Mouse (Mus musculus): ENCODE measurements around the gene Cep135.

DNA sequence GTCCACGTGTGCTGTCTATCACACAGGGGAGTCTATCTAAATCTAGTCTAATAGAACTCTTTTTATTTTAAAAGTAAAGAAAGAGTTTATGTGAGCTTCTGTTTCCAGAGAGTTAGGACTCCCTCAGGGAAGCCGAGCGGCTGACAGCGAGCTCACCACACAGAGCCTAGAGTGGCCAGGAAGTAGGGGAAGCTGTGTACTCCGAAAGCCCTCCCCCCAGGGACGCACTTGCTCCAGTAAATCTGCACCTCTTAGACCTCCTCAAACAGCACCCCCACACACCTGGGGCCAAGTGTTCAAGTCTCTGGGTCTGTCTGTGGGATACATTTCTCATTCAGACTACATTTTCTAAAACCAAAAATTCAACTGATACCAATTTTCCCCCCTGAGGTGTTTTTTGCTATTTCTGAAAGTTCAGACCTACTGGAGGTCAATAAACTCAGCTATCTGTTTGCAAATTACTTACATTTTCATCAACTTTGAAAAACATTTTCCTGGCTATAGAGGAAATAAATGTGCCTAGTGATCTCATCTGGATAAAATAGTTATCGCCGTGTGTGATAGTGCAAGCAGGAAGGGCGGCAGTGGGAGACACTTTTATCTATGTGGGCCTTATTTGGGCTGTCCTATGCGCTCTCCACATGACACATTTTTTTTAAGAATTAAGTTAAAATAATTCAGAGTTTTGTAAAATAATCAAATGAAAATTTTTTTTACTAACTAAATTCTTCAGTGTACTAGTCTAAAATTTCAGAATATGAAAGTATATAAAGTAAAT, 56.8 kb downstream of the Cep135 start:
- TF ChIP-seq CTCF (conservative IDR thresholded peaks at IDR 0.05; ENCODE audit: low read length) (no peak), NANOG (IDR thresholded peaks at IDR 0.05; ENCODE audit: borderline replicate concordance, low read length) (no peak)

Data from E14TG2a.4 (cell line).